Mouse (Mus musculus) G1E (cell line): ENCODE results near the gene Hnf1b. TPM values are rescaled to one million over a fixed set of nuclear protein-coding genes. Genes with fewer than 3 reads are reported as not detected.

Experiments
- ATAC-seq: 2 replicates; pipeline ENCODE4 v1.8.0; 2016; ENCODE audit warnings: mild to moderate bottlenecking; ENCODE audit not compliant: insufficient number of reproducible peaks, poor library complexity, low FRiP score, severe bottlenecking; ENCODE audit errors: extremely low read depth
- DNase-seq: peaks from one replicate; pipeline ENCODE4 v3.0.0; 2012; ENCODE audit warnings: low spot score
- H3K27me3 ChIP-seq: 2 replicates; pipeline ENCODE4 v1.6.1; 2012; ENCODE audit warnings: mild to moderate bottlenecking, low read length, inconsistent platforms; ENCODE audit not compliant: insufficient read depth
- H3K36me3 ChIP-seq: replicated peaks from 2 replicates; pipeline ENCODE3; 2012; ENCODE audit warnings: mild to moderate bottlenecking, inconsistent platforms
- H3K4me1 ChIP-seq: 2 replicates; pipeline ENCODE4 v1.6.1; 2012; ENCODE audit warnings: low read depth, low read length, inconsistent platforms, mixed read lengths; ENCODE audit not compliant: insufficient read depth
- H3K4me3 ChIP-seq: 2 replicates; pipeline ENCODE4 v1.5.1; 2012; ENCODE audit warnings: low read depth, mild to moderate bottlenecking, inconsistent platforms, low read length, moderate library complexity, mixed read lengths
- H3K9me3 ChIP-seq: replicated peaks from 2 replicates; pipeline ENCODE4 v1.6.1; 2012; ENCODE audit warnings: inconsistent platforms
- CTCF ChIP-seq: IDR thresholded peaks from 2 replicates; pipeline ENCODE4 v1.5.1; 2012; ENCODE audit warnings: low read depth, low read length, inconsistent platforms, mixed read lengths
- GATA1 ChIP-seq: IDR thresholded peaks from 2 replicates; pipeline ENCODE4 v1.6.1; 2012; ENCODE audit warnings: borderline replicate concordance, low read length, inconsistent platforms, mixed read lengths
- GATA2 ChIP-seq: IDR thresholded peaks from 2 replicates; pipeline ENCODE4 v1.6.1; 2012; ENCODE audit warnings: low read depth, low read length, inconsistent platforms, borderline replicate concordance
- POLR2AphosphoS5 ChIP-seq: IDR thresholded peaks from 2 replicates; pipeline ENCODE4 v1.6.1; 2012; ENCODE audit warnings: low read depth, low read length, inconsistent platforms; ENCODE audit not compliant: insufficient replicate concordance
- TAL1 ChIP-seq: conservative IDR thresholded peaks from 2 replicates; pipeline ENCODE4 v1.6.1; 2012; ENCODE audit warnings: low read depth, low read length, inconsistent platforms, mixed read lengths
- polyA plus RNA-seq: library from polyadenylated mRNA; stranded (reverse); fragments of >175 nt; gene quantifications from 2 replicates; pipeline ENCODE4 v1.2.3, GENCODE M21; 2012
- total RNA-seq, 2 experiments: library from RNA; stranded (forward) in 1 of 2; stranded (reverse) in 1 of 2; fragments of 200-1000 nt in 1 of 2; fragments of >200 nt in 1 of 2; fragmentation: Nextera tagmentation in 1 of 2; gene quantifications; 2 replicates each; pipeline ENCODE4 v1.2.3; 2014 to 2017

Hnf1b gene
- total RNA-seq (2014; fragmentation: Nextera tagmentation) (not detected in 2 replicates), total RNA-seq (2017) (0.22 TPM in 1 of 2 replicates, not detected in the other), polyA plus RNA-seq (not detected in 2 replicates)

DNA sequence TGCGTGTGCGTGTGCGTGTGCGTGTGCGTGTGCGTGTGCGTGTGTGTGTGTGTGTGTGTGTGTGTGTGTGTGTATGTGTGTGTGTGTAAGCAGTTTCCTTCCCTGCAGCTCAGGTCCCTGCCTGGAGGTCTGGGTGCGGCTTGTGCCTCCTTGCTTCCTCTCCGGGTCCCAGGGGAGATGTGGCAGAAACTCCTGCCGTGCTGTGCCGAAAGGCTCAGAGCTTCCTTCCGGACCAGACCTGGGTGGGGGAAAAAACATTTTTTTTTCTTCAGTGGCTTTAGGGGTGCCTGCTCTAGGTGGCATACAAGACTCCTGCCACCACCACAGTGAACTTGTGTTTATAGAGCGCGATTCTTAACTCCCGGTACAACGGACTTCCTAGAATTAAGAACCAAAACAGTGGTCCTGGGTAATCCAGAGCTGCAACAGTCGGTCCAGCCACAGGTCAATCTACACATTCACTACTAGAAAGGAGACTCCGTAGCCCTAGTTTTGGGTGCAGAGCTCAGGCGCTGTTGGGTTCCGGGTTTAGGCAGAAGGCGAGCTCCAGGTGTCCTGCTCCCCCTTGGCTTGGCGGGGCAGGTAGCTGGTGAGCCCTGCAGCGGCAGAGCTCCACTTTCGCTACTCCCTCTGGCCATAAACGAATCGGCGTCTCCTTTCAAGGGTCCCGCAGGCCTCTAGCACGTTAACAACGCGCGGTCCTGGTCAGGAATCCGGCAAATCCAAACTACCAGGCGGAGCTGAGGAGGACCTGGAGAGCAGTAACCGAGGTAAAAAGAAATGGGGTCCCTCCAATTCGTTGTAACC is at the start of gene Hnf1b:
Hnf1b (plus strand) TSS at position 535 of the 807 bp plus-strand sequence.
- Histone ChIP-seq H3K9me3 (no peaks in the 10 kb centered on the region), H3K27me3 (peaks cover 32% of the 10 kb centered on the region), H3K4me1 (no peaks in the 10 kb centered on the region), H3K4me3 (no peak within 1 kb of the TSS), H3K36me3 (no peaks in the 10 kb centered on the region)
- ATAC-seq (no peak), DNase-seq (no peak)
- TF ChIP-seq CTCF: no peak
- no peak for TF ChIP-seq POLR2AphosphoS5
- no peak for TF ChIP-seq GATA1
- no peak for TF ChIP-seq GATA2
- TF ChIP-seq TAL1: no peak

DNA sequence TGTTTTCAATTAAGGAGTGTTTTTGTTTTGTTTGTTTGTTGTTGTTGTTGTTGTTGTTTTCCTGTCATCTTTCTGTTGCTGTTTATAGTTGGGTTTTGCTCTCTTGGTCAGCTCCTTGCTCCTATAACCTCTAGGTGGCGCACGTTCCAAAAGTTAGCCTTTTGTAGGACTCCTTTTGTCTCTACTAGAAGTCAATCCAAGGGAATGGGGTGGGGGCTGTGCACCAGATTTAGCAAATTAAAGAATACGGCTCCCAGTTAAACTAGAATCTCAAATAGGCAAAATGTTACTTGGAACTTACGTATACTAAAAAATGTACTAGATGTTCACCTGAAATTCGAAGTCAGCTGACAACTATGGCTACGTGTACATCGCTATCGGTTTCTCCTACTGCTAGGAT is 47.7 kb upstream of the Hnf1b start:
- Histone ChIP-seq H3K9me3 (no peaks in the 10 kb centered on the region), H3K4me3 (no peak overlapping the region), H3K27me3 (peaks cover 17% of the 10 kb centered on the region), H3K4me1 (no peaks in the 10 kb centered on the region), H3K36me3 (no peaks in the 10 kb centered on the region)
- ATAC-seq (no peak), DNase-seq (peak; percentile 12)
- TF ChIP-seq CTCF: peak; percentile 6; the same call in 1 of the 2 replicates
- no peak for TF ChIP-seq GATA2

DNA sequence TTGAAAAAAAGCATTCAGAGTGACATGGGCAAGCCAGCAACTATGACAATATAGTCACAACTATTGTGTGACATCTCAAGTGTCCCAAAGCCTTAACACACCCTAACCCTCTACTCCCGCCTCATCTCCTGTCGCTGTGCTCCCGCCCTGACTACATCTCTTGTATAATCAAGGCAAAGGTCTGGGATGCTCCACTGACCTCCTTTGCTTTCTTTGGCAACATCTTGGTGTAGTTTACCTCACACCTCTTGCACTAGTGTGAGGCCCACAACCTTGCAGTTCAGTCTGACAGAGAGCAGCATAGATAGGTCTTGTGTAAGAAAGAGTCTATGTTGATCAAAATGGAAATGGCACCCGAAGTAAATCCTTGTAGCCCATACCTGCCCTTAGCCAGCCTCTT is 47.3 kb upstream of the Hnf1b start:
- DNase-seq: no peak
- no peaks in the 10 kb centered on the region for H3K36me3 ChIP-seq
- H3K9me3 ChIP-seq: no peaks in the 10 kb centered on the region
- H3K4me1 ChIP-seq: no peaks in the 10 kb centered on the region
- H3K27me3 ChIP-seq: peaks cover 14% of the 10 kb centered on the region
- no peak for TF ChIP-seq GATA1
- no peak for TF ChIP-seq CTCF
- TF ChIP-seq TAL1: no peak
- no peak for TF ChIP-seq POLR2AphosphoS5
- no peak for TF ChIP-seq GATA2
- no peak for ATAC-seq
- no peak overlapping the region for H3K4me3 ChIP-seq

DNA sequence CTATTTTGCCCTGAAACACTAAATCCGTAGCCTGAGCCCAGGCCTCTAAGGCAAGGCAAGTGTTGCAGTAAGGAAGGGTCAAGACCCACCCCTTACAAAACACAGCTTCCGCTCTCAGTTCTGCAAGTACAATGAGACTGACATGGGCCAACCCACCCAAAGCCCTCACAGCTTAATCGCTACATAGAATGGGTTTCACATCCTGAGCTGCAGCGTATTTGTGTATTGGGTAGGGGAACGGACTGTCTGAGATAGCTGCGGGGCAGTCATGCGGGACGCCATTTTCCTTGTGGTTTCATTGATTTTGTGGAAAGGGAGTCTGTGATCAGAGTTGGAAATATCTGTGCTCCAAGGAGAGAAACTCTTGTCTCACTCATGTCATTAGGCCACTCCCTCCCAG is 39.4 kb upstream of the Hnf1b start:
- TF ChIP-seq TAL1 (no peak), CTCF (no peak), GATA1 (no peak), GATA2 (no peak), POLR2AphosphoS5 (no peak)
- Histone ChIP-seq H3K4me1 (no peaks in the 10 kb centered on the region), H3K36me3 (no peaks in the 10 kb centered on the region), H3K4me3 (no peak overlapping the region), H3K9me3 (no peaks in the 10 kb centered on the region), H3K27me3 (peaks cover 10% of the 10 kb centered on the region; the same call in 1 of the 2 replicates)
- no peak for ATAC-seq
- no peak for DNase-seq

DNA sequence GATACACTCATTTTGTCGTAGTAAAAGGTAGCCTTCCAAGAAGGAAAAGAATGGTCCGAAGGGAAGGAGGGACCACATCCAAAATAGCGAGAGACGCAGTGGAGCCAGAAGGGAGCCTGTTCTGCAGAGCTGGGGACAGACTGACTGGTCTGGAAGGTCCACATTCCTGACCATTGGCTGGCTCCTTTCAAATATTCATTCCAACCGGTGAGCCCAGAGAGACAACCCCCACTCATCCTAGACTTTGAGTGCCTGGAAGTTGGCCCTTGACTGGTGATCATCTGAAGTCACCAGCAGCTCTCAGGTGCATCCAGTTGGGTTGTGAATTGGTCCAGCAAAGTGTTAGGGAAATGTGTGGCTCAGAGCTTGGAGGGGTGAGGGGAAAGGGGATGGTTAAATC is 34.7 kb upstream of the Hnf1b start:
- no peak overlapping the region for H3K4me3 ChIP-seq
- ATAC-seq (no peak), DNase-seq (no peak)
- no peak for TF ChIP-seq TAL1
- no peak for TF ChIP-seq CTCF
- TF ChIP-seq GATA2: no peak
- TF ChIP-seq GATA1: no peak
- no peak for TF ChIP-seq POLR2AphosphoS5
- no peaks in the 10 kb centered on the region for H3K9me3 ChIP-seq
- H3K36me3 ChIP-seq: no peaks in the 10 kb centered on the region
- H3K4me1 ChIP-seq: no peaks in the 10 kb centered on the region
- peaks cover 16% of the 10 kb centered on the region for H3K27me3 ChIP-seq

DNA sequence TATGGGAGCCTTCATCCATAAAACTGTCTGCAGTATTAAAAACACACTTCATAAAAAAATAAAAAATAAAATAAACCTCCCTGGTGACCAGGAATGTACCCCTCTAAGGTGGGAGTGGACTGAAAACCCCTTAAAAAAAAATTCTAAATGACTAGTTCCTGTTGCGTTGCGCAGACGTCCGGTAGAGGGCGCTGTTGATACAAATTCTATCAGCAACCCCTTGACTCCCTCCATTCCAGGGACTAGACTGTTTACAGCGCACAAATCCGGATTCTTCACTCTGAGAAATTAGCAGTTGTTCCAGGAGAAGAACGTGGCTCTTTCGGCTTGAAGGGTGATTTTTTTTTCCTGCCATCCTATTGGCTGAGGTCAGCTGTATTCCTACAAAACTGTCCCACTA is 34.2 kb upstream of the Hnf1b start:
- DNase-seq: peak; percentile 28
- no peak for ATAC-seq

DNA sequence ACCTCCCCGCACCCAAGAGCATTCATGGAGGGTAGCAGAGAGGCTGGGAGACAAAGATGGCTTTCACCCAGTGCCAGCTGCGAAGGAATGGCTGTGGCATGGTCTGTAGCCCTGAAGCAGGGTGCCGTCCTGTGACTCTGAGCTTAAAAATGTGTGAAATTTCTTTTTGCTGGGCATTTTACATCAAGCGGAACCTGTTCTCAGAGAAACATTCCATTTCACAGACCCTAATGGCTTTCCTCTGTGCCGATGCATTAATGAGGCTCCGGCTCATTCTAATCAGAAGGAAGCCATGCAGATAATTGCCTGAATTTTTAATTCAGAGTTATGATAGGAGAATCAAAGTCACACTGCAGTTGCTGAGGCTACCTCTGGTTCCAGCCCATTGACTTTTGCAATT is 32.8 kb upstream of the Hnf1b start:
- Histone ChIP-seq H3K9me3 (no peaks in the 10 kb centered on the region), H3K4me1 (no peaks in the 10 kb centered on the region), H3K27me3 (peaks cover 11% of the 10 kb centered on the region), H3K4me3 (no peak overlapping the region), H3K36me3 (no peaks in the 10 kb centered on the region)
- DNase-seq (no peak), ATAC-seq (no peak)
- TF ChIP-seq GATA1 (no peak), TAL1 (no peak), POLR2AphosphoS5 (no peak), GATA2 (no peak), CTCF (no peak)

More for the DNA sequence above, 34.2 kb upstream of the Hnf1b start:
- H3K36me3 ChIP-seq: no peaks in the 10 kb centered on the region
- H3K4me3 ChIP-seq: no peak overlapping the region
- no peaks in the 10 kb centered on the region for H3K9me3 ChIP-seq
- peaks cover 14% of the 10 kb centered on the region for H3K27me3 ChIP-seq
- TF ChIP-seq CTCF (peak; percentile 63), TAL1 (no peak)
- H3K4me1 ChIP-seq: no peaks in the 10 kb centered on the region
